Mouse (Mus musculus) small intestine, adult 2 months (tissue): ENCODE data around the gene Wdr62.

Experiments
- CTCF ChIP-seq: fragments of 200-500 bp; IDR thresholded peaks from 2 replicates; pipeline ENCODE4 v1.5.1; 2012; ENCODE audit warnings: low read depth, mild to moderate bottlenecking, control low read depth, inconsistent platforms, low read length, moderate library complexity, mixed read lengths; ENCODE audit not compliant: insufficient replicate concordance, insufficient read length; ENCODE audit errors: extremely low read depth
- POLR2A ChIP-seq: fragments of 200-500 bp; IDR thresholded peaks from 2 replicates; pipeline ENCODE4 v1.6.1; 2012; ENCODE audit warnings: low read depth, mild to moderate bottlenecking, control low read depth, inconsistent platforms, low read length, moderate library complexity

GRCm38 (mm10) chr7:30322865-30323264 lies 42.6 kb upstream of the Wdr62 start:
- TF ChIP-seq CTCF (no peak), POLR2A (no peak)
